Mouse (Mus musculus) spleen, postnatal 10 days (tissue): Measurements from ENCODE around the gene Prkn.

Source experiments
- DNase-seq, 2 experiments: peaks; one replicate each; pipeline ENCODE4 v3.0.0; 2021 to 2022; ENCODE audit warnings: low spot score in 2 of 2

Prkn gene

GRCm38 (mm10) chr17:11532748-11533147 lies 692.6 kb downstream of the Prkn start:
- no peak for DNase-seq

DNA sequence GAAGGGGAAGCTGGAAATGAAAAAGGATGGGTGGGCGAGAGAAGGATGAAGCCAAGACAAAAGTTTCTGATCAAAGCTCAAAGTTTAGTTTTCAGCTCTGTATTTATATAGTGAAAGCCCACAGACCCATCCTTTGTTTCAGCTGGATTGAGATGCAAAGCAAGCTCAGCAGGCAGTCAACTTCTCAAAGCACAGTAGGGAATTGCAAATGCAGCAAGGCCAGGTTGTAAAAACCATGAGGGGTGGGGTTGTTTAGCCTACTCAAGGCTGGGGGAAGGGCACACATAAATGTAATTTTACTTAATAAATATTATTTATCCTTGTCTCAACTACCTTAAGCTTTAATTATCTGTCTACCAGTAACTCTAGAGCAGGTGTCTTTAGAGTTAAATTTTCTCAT lies 693.7 kb downstream of the Prkn start:
- DNase-seq, result no peak

DNA sequence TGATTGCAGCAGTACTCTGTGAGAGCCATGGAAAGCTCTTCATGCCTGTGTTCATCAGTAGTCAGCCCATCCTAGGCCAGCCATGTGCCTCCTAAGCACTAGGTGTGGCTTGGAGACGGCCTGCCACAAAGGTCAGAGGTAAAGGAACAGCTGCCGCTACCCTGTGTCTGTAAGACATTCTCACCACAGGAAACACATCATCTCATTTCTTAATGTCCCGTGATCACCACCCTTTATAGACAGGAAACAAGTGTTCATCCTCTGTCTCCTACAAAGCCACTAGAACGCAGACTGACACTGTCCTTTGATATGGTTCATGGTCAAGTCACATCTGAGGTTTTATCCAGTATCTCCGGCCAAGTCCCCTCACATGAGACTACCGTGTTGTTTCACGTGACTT lies 698.6 kb downstream of the Prkn start:
- DNase-seq, result no peak

DNA sequence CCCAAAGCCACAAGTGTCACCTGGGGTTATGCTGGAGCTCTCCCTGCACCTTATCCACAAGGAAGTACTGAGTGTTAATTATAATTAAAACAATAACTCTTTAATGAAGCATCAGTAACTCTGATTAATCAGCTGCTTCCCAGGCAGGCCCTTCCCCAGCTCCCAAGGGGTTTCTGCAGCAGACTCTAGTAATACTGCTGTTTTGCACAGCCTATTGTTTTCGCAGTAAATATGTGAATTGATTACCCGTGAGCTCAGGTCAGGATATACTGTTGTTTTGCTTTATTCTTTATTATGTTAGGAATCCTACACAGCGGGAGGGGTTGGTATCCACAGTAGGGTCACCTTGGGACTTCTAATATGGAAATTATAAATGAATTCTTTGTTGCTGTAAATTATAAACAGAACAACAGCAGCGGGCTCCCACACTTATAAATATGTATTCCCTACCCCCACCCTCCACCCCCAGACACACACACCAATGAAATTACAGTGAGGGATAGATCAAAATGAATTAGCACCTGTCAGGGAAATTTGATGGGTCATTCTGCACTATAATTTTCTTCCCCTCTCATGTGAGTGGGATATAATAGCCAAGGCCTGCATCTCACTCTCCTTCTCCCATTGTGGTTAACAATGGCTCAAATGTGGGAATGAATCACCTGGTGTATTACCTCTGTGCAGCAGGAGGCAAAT lies 701.9 kb downstream of the Prkn start:
- no peak for DNase-seq

DNA sequence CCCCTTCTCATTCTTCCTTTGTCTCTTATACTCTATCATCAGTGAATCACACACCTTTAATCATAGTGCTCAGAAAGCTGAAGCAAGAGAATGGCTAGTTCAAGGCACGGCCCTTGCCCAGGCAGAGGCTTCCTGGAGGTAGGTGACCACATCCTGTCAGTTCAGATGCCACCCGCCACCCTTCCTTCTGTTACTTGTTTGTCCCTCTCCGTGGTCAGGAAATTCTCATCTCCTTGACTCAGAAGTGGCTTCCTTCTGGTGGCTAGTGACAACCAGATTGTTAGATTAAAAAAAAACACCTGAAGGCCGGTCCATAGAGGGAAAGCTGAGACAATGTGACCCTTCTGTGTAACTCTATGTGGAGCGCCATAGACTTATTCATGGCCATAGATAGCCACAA lies 710.4 kb downstream of the Prkn start:
- no peak for DNase-seq

GRCm38 (mm10) chr17:11565681-11566080 lies 725.5 kb downstream of the Prkn start:
- no peak for DNase-seq

DNA sequence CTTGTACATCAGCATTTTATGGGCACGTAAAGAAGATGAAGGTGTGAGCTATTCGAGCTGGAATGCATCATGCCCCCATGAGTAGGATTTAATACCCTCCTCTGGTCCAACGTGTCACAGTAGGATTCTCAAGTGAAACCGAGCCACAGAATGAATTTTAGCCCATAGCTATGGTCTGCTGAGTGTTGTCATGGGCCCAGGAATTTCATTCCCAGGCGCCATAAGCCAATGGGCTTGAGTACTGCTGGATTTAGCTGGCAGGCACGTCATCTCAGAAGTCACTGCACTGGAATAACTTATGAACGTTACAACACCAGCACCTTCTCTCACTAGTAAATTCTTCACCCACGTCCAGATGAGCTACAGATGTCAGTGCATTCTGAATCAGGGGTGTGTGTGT lies 730.2 kb downstream of the Prkn start:
- no peak for DNase-seq

DNA sequence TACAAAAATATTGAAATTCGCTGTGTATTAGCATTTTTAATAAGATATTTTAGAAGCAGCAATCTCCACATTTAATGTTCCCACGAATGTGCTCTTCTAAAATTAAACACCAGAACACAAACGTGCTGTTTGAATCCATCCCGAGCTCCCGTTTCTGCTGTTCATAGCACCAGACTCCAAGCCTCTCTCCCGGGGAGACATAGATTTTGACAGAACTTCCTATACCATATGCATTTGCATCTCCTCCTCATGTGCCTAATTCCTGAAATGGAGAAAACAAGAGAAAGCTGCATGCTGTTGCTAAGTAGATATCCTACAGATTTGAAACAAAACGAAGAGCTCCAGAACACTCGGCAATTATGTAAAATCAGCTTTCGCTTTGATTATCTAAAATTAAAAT lies 733.5 kb downstream of the Prkn start:
- DNase-seq, result no peak

- no peak for DNase-seq
Observed at GRCm38 (mm10) chr17:11585491-11585890, 745.3 kb downstream of the Prkn start.

DNA sequence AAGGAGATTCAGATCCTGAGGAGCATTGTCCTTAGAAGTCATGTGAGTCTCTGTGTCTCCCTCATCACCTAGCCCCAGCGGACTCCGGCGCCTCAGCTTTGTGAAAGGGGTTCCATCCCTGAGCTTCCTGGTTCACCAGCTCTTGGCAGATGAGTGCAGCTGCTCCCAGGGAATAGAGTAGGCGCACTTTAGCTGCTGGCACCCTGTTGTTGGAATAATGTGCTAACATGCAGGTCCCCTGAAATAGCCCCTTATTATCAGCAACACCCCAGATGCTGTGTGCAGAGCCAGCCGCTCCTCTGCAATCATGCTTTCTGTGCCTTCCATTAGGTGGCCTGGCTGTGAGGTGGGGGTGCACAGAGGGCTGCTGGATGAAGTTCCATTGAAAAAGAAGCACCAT lies 767.7 kb downstream of the Prkn start:
- no peak for DNase-seq

DNA sequence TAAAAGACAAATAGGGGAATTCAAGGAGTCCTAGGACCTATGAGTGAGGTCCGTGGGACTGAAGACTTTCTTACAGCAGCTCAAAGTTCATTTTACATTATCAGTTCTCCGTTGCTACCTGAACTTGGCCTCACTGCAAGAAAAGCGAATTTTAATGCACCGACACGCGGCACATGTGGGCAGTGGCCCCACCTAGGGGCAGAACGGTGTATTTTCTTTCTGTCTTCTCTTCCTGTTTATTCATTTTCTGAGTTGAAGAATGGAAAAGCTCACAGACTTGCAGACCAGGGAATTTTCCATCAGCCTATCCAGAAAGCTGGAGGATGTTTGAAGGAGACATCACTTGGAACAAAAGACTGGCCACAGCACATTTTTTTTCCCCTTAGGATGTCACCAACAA lies 771.3 kb downstream of the Prkn start:
- DNase-seq, result peak in 1 of 2 experiments; percentile 35

DNA sequence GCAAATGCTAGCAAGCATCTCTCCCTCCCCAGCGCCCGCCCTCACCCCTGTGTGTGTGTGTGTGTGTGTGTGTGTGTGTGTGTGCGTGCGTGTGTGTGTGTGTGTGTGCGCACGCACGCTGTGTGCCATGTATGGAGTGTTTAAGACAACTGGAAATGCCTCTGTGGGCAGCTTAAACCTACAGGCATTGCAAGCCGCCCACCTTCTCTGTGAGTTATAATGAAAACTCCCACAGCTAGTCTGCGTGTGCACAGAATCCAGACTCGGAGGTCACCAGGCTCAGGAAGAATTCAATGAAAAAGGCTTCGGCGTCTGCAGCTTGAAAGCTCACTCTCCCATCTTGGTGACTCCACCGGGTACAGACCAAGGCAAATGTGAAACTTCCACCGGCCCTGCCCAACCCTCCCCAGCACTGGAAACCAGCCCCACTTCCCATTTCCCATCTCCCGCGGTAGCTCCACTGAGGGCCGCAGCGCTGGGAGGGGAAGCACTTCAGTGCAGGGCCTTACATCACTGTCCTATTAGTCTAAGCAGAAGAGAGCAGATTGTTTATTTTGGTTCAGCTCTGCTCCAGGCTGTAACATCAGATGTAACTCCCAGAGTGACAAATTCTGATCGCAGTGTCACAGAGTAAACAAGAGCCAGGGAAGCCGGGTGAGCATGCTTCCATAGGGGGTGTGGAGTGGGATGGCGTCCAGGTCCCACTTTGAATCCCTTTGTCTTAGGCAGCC lies 772.8 kb downstream of the Prkn start:
- no peak for DNase-seq

GRCm38 (mm10) chr17:11617552-11617951 lies 777.4 kb downstream of the Prkn start:
- DNase-seq, result no peak

DNA sequence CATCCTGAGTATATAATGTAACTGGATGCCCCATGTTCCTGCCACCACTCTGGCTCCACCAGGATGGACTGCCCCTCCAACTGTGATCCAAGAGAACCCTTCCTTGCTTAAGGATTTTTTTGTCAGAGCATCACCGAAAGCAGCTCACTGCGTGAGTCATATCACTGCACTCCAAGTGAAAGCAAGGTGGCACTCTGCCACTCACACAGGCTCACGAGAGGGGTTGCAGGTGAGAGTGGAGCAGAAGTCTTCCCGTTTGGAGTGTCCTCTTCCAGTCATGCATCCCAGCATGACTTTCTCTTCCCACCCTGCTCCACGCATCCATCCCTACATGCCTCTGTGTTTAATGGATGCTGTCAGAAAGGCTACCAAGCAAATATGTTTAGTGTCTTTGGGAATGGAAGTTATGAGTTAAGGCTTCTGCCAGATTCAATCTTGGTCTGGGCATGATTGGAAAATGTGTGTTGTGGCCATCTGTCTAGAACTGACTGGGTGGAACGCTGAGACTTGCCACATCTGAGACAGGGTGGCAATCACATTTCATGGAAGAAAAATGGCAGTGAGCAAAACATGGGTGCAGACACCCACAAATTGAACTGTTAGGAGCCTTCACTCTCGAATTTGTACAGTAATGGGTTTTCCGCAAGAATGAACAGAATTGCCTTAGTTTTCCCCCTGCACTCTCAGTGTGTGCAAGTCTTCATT lies 778.9 kb downstream of the Prkn start:
- DNase-seq, result no peak

- DNase-seq, result no peak
Observed at GRCm38 (mm10) chr17:11620770-11621169, 780.6 kb downstream of the Prkn start.

DNA sequence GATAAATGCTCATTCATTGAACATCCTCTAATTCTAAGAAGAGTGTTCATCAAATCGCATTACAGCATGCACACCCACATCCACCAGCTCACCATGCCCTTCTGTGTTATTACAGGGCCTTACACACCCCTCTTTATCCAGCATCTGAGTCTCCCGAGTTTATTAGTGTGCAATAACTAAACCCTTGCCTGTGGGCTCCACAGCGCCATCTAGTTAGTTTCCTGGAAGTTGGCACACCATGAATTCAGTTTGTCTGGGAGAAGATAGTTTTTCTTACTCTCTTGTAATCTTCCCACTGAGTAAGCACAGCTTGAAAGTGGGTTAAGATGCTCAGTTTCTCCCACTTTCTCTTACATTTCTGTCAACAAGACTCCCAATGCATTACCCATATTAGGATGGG lies 781.3 kb downstream of the Prkn start:
- DNase-seq, result no peak

DNA sequence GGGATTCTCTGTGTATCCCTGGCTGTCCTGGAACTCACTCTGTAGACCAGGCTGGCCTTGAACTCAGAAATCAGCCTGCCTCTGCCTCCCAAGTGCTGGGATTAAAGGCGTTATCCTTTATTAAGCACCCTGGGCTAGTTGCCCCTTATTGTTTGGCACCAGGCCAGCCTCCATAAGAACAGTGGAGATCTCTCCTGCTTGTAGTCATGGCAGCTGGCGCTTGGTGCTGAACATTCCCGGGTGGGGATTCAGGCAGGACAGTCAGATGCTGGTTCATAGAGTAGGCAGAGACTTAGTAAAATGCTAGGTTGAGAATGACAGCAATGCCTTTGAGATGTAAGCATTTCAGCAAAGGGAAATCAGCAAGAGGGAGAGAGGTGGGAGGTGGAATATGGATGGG lies 786.1 kb downstream of the Prkn start:
- no peak for DNase-seq

- no peak for DNase-seq
Observed at GRCm38 (mm10) chr17:11635121-11635520, 794.9 kb downstream of the Prkn start.

DNA sequence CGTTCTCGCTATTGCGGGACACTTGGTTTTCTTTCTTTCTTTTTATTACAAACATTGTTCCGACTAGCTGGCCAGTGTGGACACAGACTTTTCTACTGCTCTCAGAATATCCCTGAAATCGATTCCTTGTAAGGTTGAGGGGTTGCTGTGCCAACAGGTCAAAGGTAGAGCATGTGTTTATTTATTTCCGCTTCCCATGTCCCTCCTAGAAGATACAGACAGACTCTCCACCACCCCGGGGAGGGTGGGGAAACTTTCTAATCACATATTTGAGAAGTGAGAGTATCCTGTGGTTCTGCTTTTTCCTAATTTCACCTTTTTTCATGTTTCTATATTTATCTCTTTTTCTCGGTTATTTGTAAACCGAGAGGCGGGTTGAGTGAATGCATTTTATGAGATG lies 797.5 kb downstream of the Prkn start:
- no peak for DNase-seq

- no peak for DNase-seq
Observed at GRCm38 (mm10) chr17:11638451-11638850, 798.3 kb downstream of the Prkn start.

- DNase-seq, result no peak
Observed at GRCm38 (mm10) chr17:11639786-11640185, 799.6 kb downstream of the Prkn start.

DNA sequence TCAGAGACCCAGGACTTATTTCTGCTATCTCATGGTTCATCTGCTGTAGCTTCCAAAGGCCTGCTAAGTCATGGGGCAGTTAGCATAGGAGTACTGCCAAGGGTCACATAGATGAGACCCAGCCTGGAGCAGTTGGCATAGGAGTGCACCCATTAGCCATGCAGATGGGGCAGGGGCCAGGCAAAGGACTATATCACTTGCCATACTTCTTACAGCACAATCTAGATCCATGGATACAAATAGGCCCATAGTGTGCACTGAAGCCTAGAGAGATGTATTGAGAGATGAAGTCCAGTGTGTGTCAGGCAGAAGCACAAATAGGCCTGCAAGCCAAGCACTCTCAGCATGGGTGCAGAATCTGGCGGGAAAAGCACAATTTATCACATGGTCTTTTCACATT lies 802.1 kb downstream of the Prkn start:
- DNase-seq, result no peak

- no peak for DNase-seq
Observed at GRCm38 (mm10) chr17:11644016-11644415, 803.8 kb downstream of the Prkn start.
